Mouse (Mus musculus) intestine, embryonic 16.5 days (tissue): Measurements from ENCODE around the gene Cog5. TPM values are rescaled to one million over a fixed set of nuclear protein-coding genes. Genes with fewer than 3 reads are reported as not detected.

Experiments
- ATAC-seq: fragments of 200-750 bp; cut with Nextera tagmentation; 2 replicates; pipeline ENCODE4 v1.8.0; 2017; ENCODE audit warnings: moderate TSS enrichment, moderate library complexity
- H3K27ac ChIP-seq: fragments of 300-500 bp; sonication (generic); 2 replicates; pipeline ENCODE4 v1.5.1; 2014; ENCODE audit warnings: mild to moderate bottlenecking, low read length
- H3K27me3 ChIP-seq: fragments of 300-500 bp; sonication (generic); replicated peaks from 2 replicates; pipeline ENCODE4 v1.6.1; 2014; ENCODE audit warnings: low read length, control low read depth, mixed read lengths; ENCODE audit not compliant: control insufficient read depth, insufficient read depth
- H3K36me3 ChIP-seq: fragments of 300-500 bp; sonication (generic); 2 replicates; pipeline ENCODE4 v1.6.1; 2014; ENCODE audit warnings: low read length, control low read depth; ENCODE audit not compliant: control insufficient read depth, insufficient read depth
- H3K4me1 ChIP-seq: fragments of 300-500 bp; sonication (generic); 2 replicates; pipeline ENCODE4 v1.6.1; 2014; ENCODE audit warnings: low read length, control low read depth, mixed read lengths; ENCODE audit not compliant: control insufficient read depth, insufficient read depth
- H3K4me2 ChIP-seq: fragments of 300-500 bp; sonication (generic); 2 replicates; pipeline ENCODE4 v1.6.1; 2014; ENCODE audit warnings: low read depth, low read length, control low read depth
- H3K4me3 ChIP-seq: fragments of 300-500 bp; sonication (generic); 2 replicates; pipeline ENCODE4 v1.5.1; 2014; ENCODE audit warnings: mild to moderate bottlenecking, low read length
- H3K9ac ChIP-seq: fragments of 300-500 bp; sonication (generic); 2 replicates; pipeline ENCODE4 v1.6.1; 2014; ENCODE audit warnings: low read depth, low read length
- H3K9me3 ChIP-seq: fragments of 300-500 bp; sonication (generic); 2 replicates; pipeline ENCODE4 v1.6.1; 2016; ENCODE audit warnings: low read length, control low read depth; ENCODE audit not compliant: control insufficient read depth
- WGBS: fragments of 180-500 bp; shearing (Covaris S2); extraction: QIAGEN DNeasy Blood & Tissue Kit; methylation state at CpG from one replicate; pipeline ENCODE4 v1.1.7; 2014; 5-methylcytosine and 5-hydroxymethylcytosine counted together
- polyA plus RNA-seq: library from polyadenylated mRNA; unstranded; fragments of >200 nt; fragmentation: Nextera tagmentation; extraction: Ambion mirVana; gene quantifications from 2 replicates; pipeline ENCODE4 v1.2.1, GENCODE M21; 2015

The Cog5 gene
- polyA plus RNA-seq, 1 experiment from 2014 or later: 20.6 TPM

- H3K9ac ChIP-seq: no peak overlapping the region
- no peak overlapping the region for H3K27ac ChIP-seq
- H3K4me2 ChIP-seq: no peak overlapping the region
- no peaks in the 10 kb centered on the region for H3K4me1 ChIP-seq
- H3K4me3 ChIP-seq: no peak overlapping the region
- H3K27me3 ChIP-seq: no peaks in the 10 kb centered on the region
- 57% methylated on average over 2 of the region's 2 CpGs for WGBS
- H3K9me3 ChIP-seq: no peaks in the 10 kb centered on the region
- no peak for ATAC-seq
- no peaks in the 10 kb centered on the region for H3K36me3 ChIP-seq
Measured at GRCm38 (mm10) chr12:31984206-31984605, 329.5 kb downstream of the Cog5 start.

GRCm38 (mm10) chr12:31984664-31985063, 330.0 kb downstream of the Cog5 start:
- no peak overlapping the region for H3K4me2 ChIP-seq
- no peaks in the 10 kb centered on the region for H3K36me3 ChIP-seq
- no peak overlapping the region for H3K27ac ChIP-seq
- H3K4me1 ChIP-seq: no peaks in the 10 kb centered on the region
- H3K9me3 ChIP-seq: no peaks in the 10 kb centered on the region
- no peak for ATAC-seq
- H3K9ac ChIP-seq: no peak overlapping the region
- no peak overlapping the region for H3K4me3 ChIP-seq
- H3K27me3 ChIP-seq: no peaks in the 10 kb centered on the region
- 67% methylated on average over 12 of the region's 12 CpGs for WGBS

GRCm38 (mm10) chr12:31985738-31986137, 331.1 kb downstream of the Cog5 start:
- 92% methylated on average over 6 of the region's 6 CpGs for WGBS
- Histone ChIP-seq H3K4me1 (no peaks in the 10 kb centered on the region), H3K4me2 (no peak overlapping the region), H3K36me3 (no peaks in the 10 kb centered on the region), H3K4me3 (no peak overlapping the region), H3K27ac (no peak overlapping the region), H3K27me3 (no peaks in the 10 kb centered on the region), H3K9me3 (no peaks in the 10 kb centered on the region), H3K9ac (no peak overlapping the region)
- ATAC-seq: no peak

GRCm38 (mm10) chr12:31986463-31986862, 331.8 kb downstream of the Cog5 start:
- WGBS: 92% methylated on average over 2 of the region's 2 CpGs
- Histone ChIP-seq H3K9me3 (no peaks in the 10 kb centered on the region), H3K4me1 (no peaks in the 10 kb centered on the region), H3K9ac (no peak overlapping the region), H3K36me3 (no peaks in the 10 kb centered on the region), H3K27me3 (no peaks in the 10 kb centered on the region), H3K27ac (no peak overlapping the region), H3K4me3 (no peak overlapping the region), H3K4me2 (no peak overlapping the region)
- no peak for ATAC-seq

Other genes starting within 250 kb of the Cog5 start
- 10.9 and 12.1 TPM in 2 replicates for gene Cbll1, start 155.3 kb upstream of the Cog5 start, polyA plus RNA-seq
- 0.16 and 0.17 TPM in 2 replicates for gene Slc26a4, start 94.9 kb upstream of the Cog5 start, polyA plus RNA-seq
- 30.9 and 36.7 TPM in 2 replicates for gene Bcap29, start 20.2 kb upstream of the Cog5 start, polyA plus RNA-seq
- gene Dus4l, start within 50 bp of the Cog5 start, polyA plus RNA-seq: 7.2 and 8.6 TPM in 2 replicates
- gene Gpr22, start 59.1 kb downstream of the Cog5 start, polyA plus RNA-seq: 3.4 and 3.9 TPM in 2 replicates